Mouse (Mus musculus) erythroid progenitor cell, adult 5-6 weeks (primary cell): ENCODE measurements around the gene Ptprk. TPM values are rescaled to one million over a fixed set of nuclear protein-coding genes. Genes with fewer than 3 reads are reported as not detected.

Experiments used
- ATAC-seq: replicated peaks from 2 replicates; pipeline ENCODE4 v1.8.0; 2016; ENCODE audit warnings: moderate number of reproducible peaks, mild to moderate bottlenecking, moderate TSS enrichment, inconsistent platforms; ENCODE audit not compliant: poor library complexity, low FRiP score, severe bottlenecking
- total RNA-seq, 2 experiments: library from RNA; stranded (forward) in 1 of 2; stranded (reverse) in 1 of 2; fragments of 150-400 nt in 1 of 2; fragments of 186-747, 209-891 nt in 1 of 2; gene quantifications; 2 replicates each; pipeline versions ENCODE4 v1.2.3 to v1.2.4; 2015 to 2017; ENCODE audit warnings: low replicate concordance in 2 of 2

Ptprk gene
- total RNA-seq (2015; ENCODE audit: low replicate concordance) = 0.72 TPM in 1 of 2 replicates, not detected in the other
- 0.13 TPM in 1 of 2 replicates, not detected in the other for total RNA-seq (2017; ENCODE audit: low replicate concordance)

DNA sequence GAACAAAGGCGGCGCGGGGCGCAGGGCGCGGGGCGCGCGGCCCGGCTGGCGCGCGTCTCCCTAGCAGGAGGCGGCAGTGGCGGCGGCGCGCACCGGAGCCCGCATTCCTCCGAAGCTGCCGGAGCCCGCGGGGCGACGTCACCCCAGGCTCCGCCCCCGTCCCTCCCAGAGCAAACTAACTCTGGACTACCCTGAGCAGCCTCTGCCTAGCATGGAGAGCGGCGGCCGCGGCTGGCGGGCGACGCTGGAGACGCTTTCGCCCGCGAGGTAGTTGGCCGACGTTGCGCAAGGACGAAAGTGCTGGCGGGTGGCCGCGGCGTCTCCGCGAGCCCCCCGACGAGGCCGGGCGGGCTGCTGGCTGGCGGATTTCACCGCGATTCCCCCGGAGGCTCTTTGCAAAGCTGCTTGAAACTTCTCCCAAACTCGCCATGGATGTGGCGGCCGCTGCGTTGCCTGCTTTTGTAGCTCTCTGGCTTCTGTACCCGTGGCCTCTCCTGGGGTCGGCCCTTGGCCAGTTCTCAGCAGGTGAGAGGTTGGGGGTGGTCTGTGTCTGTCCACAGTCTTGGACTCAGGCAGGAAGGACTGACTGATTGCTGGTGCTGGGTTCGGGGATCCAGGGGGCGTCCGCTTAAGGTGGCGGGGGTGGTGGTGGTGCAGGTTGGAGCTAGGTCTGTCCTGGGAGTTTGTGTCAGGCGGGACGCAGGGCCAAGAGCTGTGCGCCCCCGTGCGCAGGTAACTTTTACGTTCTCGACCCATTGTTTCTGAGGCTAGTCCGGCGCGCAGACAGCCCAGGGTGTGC, at the start of gene Ptprk:
Gene Ptprk (plus strand): TSS at position 168 of the 799 bp plus-strand sequence.
- ATAC-seq = no peak

DNA sequence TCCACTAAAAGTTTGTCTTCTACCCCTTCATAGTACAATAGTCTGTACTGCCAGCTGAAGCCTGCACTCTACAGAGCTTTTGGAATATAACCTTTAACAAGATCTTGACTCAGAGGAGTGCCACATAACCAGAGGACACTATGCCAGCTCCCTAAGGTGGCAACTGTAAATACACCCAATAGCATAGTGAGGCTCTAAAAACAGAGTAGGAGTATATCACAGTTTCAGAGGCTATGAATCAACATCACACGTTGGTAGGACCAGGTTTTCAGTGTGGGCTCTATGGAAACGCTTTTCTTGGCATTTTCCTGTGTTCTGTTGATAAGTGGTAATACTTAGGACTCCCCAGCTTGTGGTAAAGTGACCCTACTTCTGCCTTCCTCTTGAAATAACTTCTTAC, 46.8 kb upstream of the Ptprk start:
- no peak for ATAC-seq

GRCm38 (mm10) chr10:28036456-28036855, 38.2 kb upstream of the Ptprk start:
- no peak for ATAC-seq

- no peak for ATAC-seq
These were observed 19.9 kb upstream of the Ptprk start for GRCm38 (mm10) chr10:28054764-28055163.

GRCm38 (mm10) chr10:28059222-28059621, 15.4 kb upstream of the Ptprk start:
- ATAC-seq = no peak

GRCm38 (mm10) chr10:28067997-28068396, 6.6 kb upstream of the Ptprk start:
- ATAC-seq = no peak

- no peak for ATAC-seq
These were observed 498 bp upstream of the Ptprk start for GRCm38 (mm10) chr10:28073991-28074652.

- ATAC-seq = no peak
These were observed 943 bp downstream of the Ptprk start for GRCm38 (mm10) chr10:28075491-28076035.

DNA sequence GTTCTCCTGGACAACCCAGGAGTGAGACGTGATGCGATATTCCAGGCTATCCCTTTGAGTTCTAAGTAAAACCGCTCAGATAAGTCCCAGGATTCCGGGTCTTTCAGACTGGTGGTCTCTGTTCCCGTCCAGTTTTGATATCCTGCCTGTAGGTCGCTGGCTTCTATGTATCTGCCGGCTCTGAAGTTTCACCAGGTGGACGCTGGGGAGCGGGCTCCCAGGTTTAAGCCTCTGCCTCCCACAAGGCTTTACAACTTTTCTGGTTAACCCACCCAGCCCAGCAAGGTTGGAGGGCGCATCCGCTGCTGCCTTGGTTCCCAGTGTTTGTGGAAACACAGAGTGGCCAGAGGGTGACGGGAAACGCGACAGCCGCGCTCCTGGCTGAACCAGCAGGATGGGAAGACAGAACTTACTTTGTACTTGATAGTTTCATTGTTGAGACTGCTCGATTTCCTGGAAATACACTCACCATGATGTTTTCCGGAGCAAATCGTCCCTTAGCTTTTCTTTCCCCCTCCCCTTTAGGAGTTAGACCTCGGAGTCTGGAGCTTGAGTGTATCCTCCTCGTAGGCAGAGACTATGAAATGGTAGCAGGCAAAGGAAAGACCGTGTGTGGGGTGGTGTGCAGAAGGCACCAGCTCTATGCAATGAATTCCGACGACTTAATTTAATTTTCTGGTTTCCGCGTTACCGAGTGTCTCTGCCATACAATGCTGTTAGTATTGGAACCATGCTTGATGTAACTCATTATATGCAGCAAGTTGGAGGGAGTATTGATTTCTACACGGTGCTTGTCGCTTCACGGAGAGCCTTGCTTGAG, 1.6 kb downstream of the Ptprk start:
- ATAC-seq = no peak

DNA sequence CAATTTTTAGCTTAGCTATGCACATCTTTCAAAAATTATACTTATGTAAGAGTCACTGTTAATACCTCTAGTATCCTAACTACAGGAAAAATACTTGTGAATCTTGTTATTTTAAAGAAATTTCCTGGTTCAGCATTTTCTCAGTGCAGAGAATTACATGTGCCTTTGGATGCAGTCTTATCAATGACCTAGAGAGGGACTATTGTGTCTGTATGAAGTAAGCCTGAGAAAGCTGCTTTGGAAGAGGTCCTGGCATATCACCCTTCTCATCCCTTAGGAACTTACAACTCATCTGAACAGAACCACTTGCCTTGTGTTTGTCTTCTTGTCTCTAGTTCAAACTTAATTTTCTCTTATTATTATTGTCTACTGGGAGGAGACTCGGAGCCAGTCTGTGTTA, 3.6 kb downstream of the Ptprk start:
- ATAC-seq = no peak

DNA sequence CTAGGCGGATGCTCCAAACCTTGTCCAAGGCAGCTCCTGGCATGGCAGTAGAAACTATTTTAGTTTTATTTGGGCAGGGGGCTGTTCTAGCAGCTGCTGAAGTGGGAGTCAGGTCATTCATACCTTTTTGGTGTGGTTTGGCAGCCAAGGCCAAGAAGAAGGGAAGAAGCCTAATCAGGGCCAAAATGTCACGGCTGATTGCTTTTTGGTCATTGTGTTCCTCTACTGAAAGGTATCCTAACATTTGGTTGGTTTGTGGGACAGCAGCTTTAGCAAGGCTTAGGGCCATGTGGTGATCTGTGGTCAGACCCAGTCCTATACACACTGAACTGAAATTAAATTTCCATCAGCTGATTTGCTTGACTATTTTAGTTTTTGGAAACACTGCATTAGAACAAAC, 6.6 kb downstream of the Ptprk start:
- no peak for ATAC-seq

DNA sequence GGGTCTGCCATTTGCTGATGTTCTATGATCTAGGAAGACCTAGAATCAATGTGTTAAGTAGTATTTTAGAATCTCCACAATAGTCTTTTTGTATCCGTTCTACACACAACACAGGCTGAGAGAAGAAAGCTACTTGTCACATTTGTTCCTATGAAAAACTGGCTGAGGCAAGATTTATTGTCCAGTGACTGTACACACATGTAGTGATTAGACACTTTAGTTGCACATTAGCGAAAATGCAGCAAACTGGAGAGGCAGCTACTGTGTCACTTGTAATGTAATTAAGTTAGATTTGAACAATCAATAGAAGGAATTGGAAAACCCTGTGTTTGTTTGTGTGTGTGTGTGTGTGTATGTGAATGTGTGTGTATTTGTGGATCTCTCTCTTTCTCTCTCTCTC, 8.6 kb downstream of the Ptprk start:
- no peak for ATAC-seq

DNA sequence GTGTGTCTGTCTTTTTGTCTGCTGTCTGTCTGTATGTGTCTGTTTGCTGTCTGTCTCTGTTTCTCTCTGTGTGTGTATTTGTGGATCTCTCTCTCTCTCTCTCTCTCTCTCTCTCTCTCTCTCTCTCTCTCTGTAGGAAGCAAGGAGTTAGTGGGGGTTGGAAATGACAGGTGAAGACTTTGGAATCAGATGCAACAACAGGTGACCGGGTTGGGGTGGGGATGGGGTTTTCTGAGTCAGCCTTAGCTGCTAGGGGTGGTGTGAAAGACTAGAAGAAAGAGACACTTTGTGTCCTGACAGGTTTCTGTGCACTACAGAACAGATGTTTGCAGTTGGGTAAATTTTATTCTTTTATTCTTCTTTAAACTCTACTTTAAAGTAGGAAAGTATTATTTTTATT, 9.0 kb downstream of the Ptprk start:
- ATAC-seq = no peak

DNA sequence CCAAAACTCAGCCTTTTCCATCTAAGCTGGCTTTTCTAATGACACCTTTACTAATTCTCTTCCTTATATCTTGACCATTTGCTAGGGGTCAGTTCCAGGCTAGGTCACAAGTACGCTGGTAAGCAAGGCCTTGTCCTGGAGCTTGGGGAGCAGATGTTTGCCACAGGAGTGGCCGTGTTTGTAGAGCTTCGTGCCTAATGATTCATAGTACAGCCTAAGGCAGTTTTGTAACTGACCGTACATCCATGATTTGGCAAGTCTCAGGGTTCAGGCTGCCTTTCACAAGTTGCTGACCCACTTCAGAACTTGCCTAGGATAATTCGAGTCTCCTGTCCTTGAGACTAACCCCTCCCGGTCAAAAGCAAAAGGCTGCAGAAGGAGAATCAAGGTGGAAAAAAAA, 12.7 kb downstream of the Ptprk start:
- ATAC-seq = no peak

DNA sequence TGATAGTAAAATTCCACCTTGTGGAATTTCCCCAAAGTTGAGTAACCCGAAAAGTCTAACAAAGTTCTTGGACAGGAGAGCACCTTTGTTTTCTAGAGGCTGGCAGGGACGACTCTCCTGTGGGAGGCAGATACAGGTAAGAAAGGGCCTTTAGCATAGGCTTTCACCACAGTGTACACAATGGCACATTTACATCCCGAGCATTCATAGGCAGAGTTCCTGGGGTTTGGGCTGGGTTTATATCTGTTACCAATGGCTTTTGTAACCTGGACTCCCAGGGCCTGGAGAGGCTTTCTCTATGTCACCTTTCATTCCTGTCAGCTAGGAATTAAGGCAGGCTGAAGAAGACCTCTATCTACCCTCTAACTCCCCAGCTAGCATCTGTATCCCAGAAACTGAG, 13.1 kb downstream of the Ptprk start:
- ATAC-seq = no peak

DNA sequence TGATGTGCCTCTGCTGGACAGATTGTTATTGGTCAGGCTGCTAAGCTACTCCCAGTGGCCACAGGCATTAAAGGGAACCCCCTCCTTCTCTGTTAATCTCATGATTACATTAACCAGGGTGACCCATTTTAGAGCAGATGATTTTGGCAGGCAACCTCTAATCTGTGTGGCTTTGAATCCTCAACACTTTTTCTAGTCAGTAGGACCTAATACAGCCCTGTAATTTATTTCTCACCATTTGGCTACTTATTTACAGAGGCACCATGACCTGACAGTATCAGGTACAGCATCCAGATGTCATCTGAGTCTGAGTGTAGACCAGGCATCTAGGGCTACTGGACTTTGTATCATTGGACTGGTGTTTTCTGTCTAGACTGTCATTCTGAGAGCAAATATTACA, 21.4 kb downstream of the Ptprk start:
- ATAC-seq = no peak

DNA sequence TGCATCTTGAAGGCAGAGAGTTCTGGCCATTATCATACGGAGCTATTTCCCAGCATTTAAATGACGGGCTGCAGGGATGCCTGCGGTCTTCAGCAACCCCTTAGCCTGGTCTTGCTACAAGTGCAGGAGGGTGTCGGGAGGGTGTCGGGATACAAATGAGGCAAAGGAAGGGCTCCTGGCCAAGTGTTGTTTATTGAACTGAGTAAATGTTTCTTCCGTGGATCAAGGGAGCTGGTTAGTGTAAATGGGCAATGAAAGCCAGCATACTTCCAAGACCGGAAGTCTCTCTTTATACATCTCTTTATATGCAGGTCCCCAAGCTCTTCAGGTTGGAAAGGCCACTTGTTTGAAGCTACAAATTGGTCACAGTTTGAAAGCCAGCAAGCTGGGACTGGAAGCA, 23.0 kb downstream of the Ptprk start:
- no peak for ATAC-seq

GRCm38 (mm10) chr10:28098923-28099322, 24.3 kb downstream of the Ptprk start:
- no peak for ATAC-seq

DNA sequence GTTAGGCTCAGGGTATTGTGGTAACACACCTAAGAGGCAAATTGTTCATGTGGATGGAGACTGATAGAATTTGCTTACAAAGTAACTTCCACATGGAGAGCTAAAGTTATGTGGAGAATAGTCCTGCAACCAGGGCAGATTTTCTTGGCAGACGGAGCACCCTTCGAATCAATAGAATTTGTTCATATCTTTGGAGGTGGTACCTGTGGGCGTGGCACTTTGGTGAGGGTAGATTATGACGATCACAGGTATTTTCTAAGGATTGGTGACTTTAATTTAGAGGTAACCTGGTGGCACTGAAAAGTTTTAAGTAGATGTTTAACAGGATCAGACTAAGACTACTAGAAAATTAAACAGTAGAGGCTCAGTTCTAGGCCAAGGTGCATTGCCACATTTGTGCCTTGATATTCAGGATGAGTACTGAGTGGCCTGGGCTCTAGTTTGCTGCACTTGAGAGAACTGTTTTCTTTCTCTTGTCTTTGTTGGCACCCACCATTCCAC, 28.8 kb downstream of the Ptprk start:
- ATAC-seq = no peak

DNA sequence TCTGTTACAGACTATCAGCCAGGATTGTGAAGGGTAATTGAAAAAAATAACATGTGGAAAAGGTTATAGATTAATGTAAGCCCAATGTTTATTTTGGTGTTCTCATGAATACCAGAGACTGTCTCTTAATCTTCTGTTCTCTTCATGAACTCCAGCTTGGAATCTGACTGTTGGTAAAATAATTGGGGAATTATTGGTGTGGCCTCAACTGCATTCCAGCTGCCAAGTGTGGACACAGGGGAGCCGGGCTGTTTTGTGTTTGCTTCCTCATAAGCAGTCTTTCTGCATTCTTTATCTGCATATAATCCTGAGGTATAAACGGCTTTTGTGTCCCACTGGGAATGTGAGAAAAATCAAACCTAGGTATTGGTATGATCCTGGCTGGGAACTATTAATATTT, 29.3 kb downstream of the Ptprk start:
- no peak for ATAC-seq
